ENCODE assay signal across 8 mouse cellular contexts in genomic region chr5:53593080-53593688, GRCm38 (mm10).
DNase-seq lines count a peak whose midpoint lies in the region; ATAC-seq and TF ChIP-seq lines count a peak whose summit lies in the region.

No protein-coding gene starts in this region.

- no peaks in the 10 kb centered on the region for H3K9me3 ChIP-seq in intestine, embryonic 14.5 days (ENCODE audit: control insufficient read depth, low read length)
- H3K9me3 ChIP-seq in intestine, embryonic 15.5 days = no peaks in the 10 kb centered on the region
- no peaks in the 10 kb centered on the region for H3K9me3 ChIP-seq in embryonic facial prominence, embryonic 12.5 days
- no peaks in the 10 kb centered on the region for H3K9me3 ChIP-seq in limb, embryonic 13.5 days
- no peaks in the 10 kb centered on the region for H3K9me3 ChIP-seq in liver, embryonic 12.5 days (replicated peaks)
- H3K9me3 ChIP-seq in liver, postnatal 0 days (ENCODE audit: low read length) = no peaks in the 10 kb centered on the region

- ATAC-seq in intestine, embryonic 14.5 days (replicated peaks; ENCODE audit: low FRiP score, low TSS enrichment, low read depth) = no peak
- no peak for ATAC-seq in intestine, embryonic 15.5 days
- ATAC-seq in embryonic facial prominence, embryonic 12.5 days (ENCODE audit: insufficient number of reproducible peaks, insufficient read depth, low FRiP score, low TSS enrichment) = no peak
- no peak for ATAC-seq in limb, embryonic 13.5 days (ENCODE audit: low FRiP score, low read depth)
- ATAC-seq in liver, embryonic 12.5 days = no peak
- no peak for ATAC-seq in liver, postnatal 0 days

- no peak overlapping the region for H3K9ac ChIP-seq in intestine, embryonic 14.5 days (ENCODE audit: low read length)
- no peak overlapping the region for H3K9ac ChIP-seq in intestine, embryonic 15.5 days
- no peak overlapping the region for H3K9ac ChIP-seq in embryonic facial prominence, embryonic 12.5 days
- no peak overlapping the region for H3K9ac ChIP-seq in limb, embryonic 13.5 days
- no peak overlapping the region for H3K9ac ChIP-seq in liver, embryonic 12.5 days
- no peak overlapping the region for H3K9ac ChIP-seq in liver, postnatal 0 days (replicated peaks)

- TF ChIP-seq EP300 in liver, postnatal 0 days (IDR thresholded peaks at IDR 0.05; ENCODE audit: low read depth) = no peak

- peaks cover 27% of the 10 kb centered on the region for H3K4me1 ChIP-seq in intestine, embryonic 14.5 days (replicated peaks; ENCODE audit: control insufficient read depth, insufficient read depth, low read length)
- peaks cover 7% of the 10 kb centered on the region for H3K4me1 ChIP-seq in intestine, embryonic 15.5 days (replicated peaks)
- peaks cover 19% of the 10 kb centered on the region for H3K4me1 ChIP-seq in embryonic facial prominence, embryonic 12.5 days
- H3K4me1 ChIP-seq in limb, embryonic 13.5 days = peaks cover 41% of the 10 kb centered on the region
- H3K4me1 ChIP-seq in liver, embryonic 12.5 days = peaks cover 35% of the 10 kb centered on the region
- H3K4me1 ChIP-seq in liver, postnatal 0 days (ENCODE audit: insufficient read depth) = peaks cover 11% of the 10 kb centered on the region

- TF ChIP-seq CTCF in liver, postnatal 0 days (IDR thresholded peaks at IDR 0.05; ENCODE audit: low read depth) = no peak

- peak overlapping the region; percentile 95; the same call in 1 of the 2 replicates for H3K4me2 ChIP-seq in intestine, embryonic 14.5 days (ENCODE audit: low read length)
- no peak overlapping the region for H3K4me2 ChIP-seq in intestine, embryonic 15.5 days (replicated peaks)
- peak overlapping the region; percentile 75 for H3K4me2 ChIP-seq in embryonic facial prominence, embryonic 12.5 days (replicated peaks)
- H3K4me2 ChIP-seq in limb, embryonic 13.5 days (replicated peaks) = peak overlapping the region; percentile 43
- H3K4me2 ChIP-seq in liver, embryonic 12.5 days = no peak overlapping the region
- H3K4me2 ChIP-seq in liver, postnatal 0 days (ENCODE audit: low read depth, low read length) = no peak overlapping the region

- H3K27me3 ChIP-seq in intestine, embryonic 14.5 days (replicated peaks; ENCODE audit: control insufficient read depth, insufficient read depth, low read length) = no peaks in the 10 kb centered on the region
- no peaks in the 10 kb centered on the region for H3K27me3 ChIP-seq in intestine, embryonic 15.5 days (replicated peaks)
- 0 out of 2 replicates have a peak, but pooled peaks cover 2% of the 10 kb centered on the region for H3K27me3 ChIP-seq in embryonic facial prominence, embryonic 12.5 days
- no peaks in the 10 kb centered on the region for H3K27me3 ChIP-seq in limb, embryonic 13.5 days
- H3K27me3 ChIP-seq in liver, embryonic 12.5 days (replicated peaks) = no peaks in the 10 kb centered on the region
- H3K27me3 ChIP-seq in liver, postnatal 0 days (ENCODE audit: insufficient read depth, low read length) = no peaks in the 10 kb centered on the region

- DNase-seq in intestine, embryonic 14.5 days (ENCODE audit: low spot score) = no peak
- peak; percentile 66 for DNase-seq in 3T3-L1 (ENCODE audit: low read depth, low spot score)
- no peak for DNase-seq in ovary, postnatal 14 days (ENCODE audit: low spot score)
- DNase-seq in liver, postnatal 0 days = no peak

- H3K27ac ChIP-seq in intestine, embryonic 14.5 days (ENCODE audit: low read depth) = no peak overlapping the region
- H3K27ac ChIP-seq in intestine, embryonic 15.5 days = no peak overlapping the region
- H3K27ac ChIP-seq in embryonic facial prominence, embryonic 12.5 days = no peak overlapping the region
- no peak overlapping the region for H3K27ac ChIP-seq in limb, embryonic 13.5 days
- no peak overlapping the region for H3K27ac ChIP-seq in liver, embryonic 12.5 days
- H3K27ac ChIP-seq in liver, postnatal 0 days (ENCODE audit: low read depth) = no peak overlapping the region

- no peaks in the 10 kb centered on the region for H3K36me3 ChIP-seq in intestine, embryonic 14.5 days (ENCODE audit: control insufficient read depth, insufficient read depth, low read length)
- no peaks in the 10 kb centered on the region for H3K36me3 ChIP-seq in intestine, embryonic 15.5 days
- H3K36me3 ChIP-seq in embryonic facial prominence, embryonic 12.5 days = no peaks in the 10 kb centered on the region
- no peaks in the 10 kb centered on the region for H3K36me3 ChIP-seq in limb, embryonic 13.5 days
- H3K36me3 ChIP-seq in liver, embryonic 12.5 days = no peaks in the 10 kb centered on the region
- no peaks in the 10 kb centered on the region for H3K36me3 ChIP-seq in liver, postnatal 0 days (replicated peaks; ENCODE audit: insufficient read depth, low read length)

- no peak overlapping the region for H3K4me3 ChIP-seq in intestine, embryonic 14.5 days (ENCODE audit: low read depth, low read length)
- H3K4me3 ChIP-seq in intestine, embryonic 15.5 days (replicated peaks) = no peak overlapping the region
- H3K4me3 ChIP-seq in embryonic facial prominence, embryonic 12.5 days = no peak overlapping the region
- H3K4me3 ChIP-seq in limb, embryonic 13.5 days = peak overlapping the region; percentile 96
- H3K4me3 ChIP-seq in liver, embryonic 12.5 days = no peak overlapping the region
- H3K4me3 ChIP-seq in liver, postnatal 0 days (ENCODE audit: low read depth, low read length) = no peak overlapping the region

- 55% methylated on average over 5 of the region's 5 CpGs for WGBS in intestine, embryonic 14.5 days
- WGBS in intestine, embryonic 15.5 days = 64% methylated on average over 5 of the region's 5 CpGs
- WGBS in embryonic facial prominence, embryonic 12.5 days = 79% methylated on average over 5 of the region's 5 CpGs
- WGBS in limb, embryonic 13.5 days = 82% methylated on average over 5 of the region's 5 CpGs
- WGBS in liver, embryonic 12.5 days (ENCODE audit: insufficient replicate concordance) = 68% methylated on average over 5 of the region's 5 CpGs
- WGBS in liver, postnatal 0 days (ENCODE audit: insufficient replicate concordance) = 75% methylated on average over 5 of the region's 5 CpGs

Comparison
In these comparisons a context has a peak if more than half of its experiments do, and no peak if none do; other contexts are left out.
1. H3K4me2 ChIP-seq: peak in intestine, embryonic 14.5 days (single experiment), embryonic facial prominence, embryonic 12.5 days (single experiment) and limb, embryonic 13.5 days (single experiment); none in intestine, embryonic 15.5 days (single experiment), liver, embryonic 12.5 days (single experiment) and liver, postnatal 0 days (single experiment).